Comparison of ENCODE assay signal across 8 mouse cellular contexts in genomic region chr2:166996533-166996894, GRCm38 (mm10). TPM values are rescaled to one million over a fixed set of nuclear protein-coding genes. Genes with fewer than 3 reads are reported as not detected.
DNase-seq lines count a peak whose midpoint lies in the region; ATAC-seq and TF ChIP-seq lines count a peak whose summit lies in the region.

No protein-coding gene starts in this region.

- TF ChIP-seq POLR2A in cerebellum, adult 2 months (IDR thresholded peaks at IDR 0.05; ENCODE audit: borderline replicate concordance, insufficient read depth, low read length), result no peak
- TF ChIP-seq POLR2A in thymus, adult 2 months (IDR thresholded peaks at IDR 0.05; ENCODE audit: control insufficient read depth, extremely low read depth, insufficient read depth, low read length, poor library complexity), result peak; percentile 21

- no peaks in the 10 kb centered on the region for H3K36me3 ChIP-seq in thymus, adult 2 months (ENCODE audit: control insufficient read depth, insufficient read depth, low read length)
- no peaks in the 10 kb centered on the region for H3K36me3 ChIP-seq in liver, embryonic 13.5 days

- WGBS in cerebellum, adult 2 months, result 33% methylated on average over 8 of the region's 8 CpGs
- 35% methylated on average over 8 of the region's 8 CpGs for WGBS in thymus, adult 2 months
- 39% methylated on average over 8 of the region's 8 CpGs for WGBS in liver, embryonic 13.5 days (ENCODE audit: insufficient replicate concordance)

- peak overlapping the region; percentile 68 for H3K4me2 ChIP-seq in liver, embryonic 13.5 days

- TF ChIP-seq CTCF in cerebellum, adult 2 months (IDR thresholded peaks at IDR 0.05; ENCODE audit: borderline replicate concordance, insufficient read depth, low read depth, low read length), result no peak
- no peak for TF ChIP-seq CTCF in thymus, adult 2 months (IDR thresholded peaks at IDR 0.05; ENCODE audit: borderline replicate concordance, control insufficient read depth, extremely low read depth, insufficient read depth, low read length, poor library complexity)

- intact Hi-C loops in gastrocnemius, postnatal 14 days (cut with DNase I; ENCODE audit: low total_unique reads), result no loop called here

- peaks cover 3% of the 10 kb centered on the region; the same call in 1 of the 2 replicates for H3K4me1 ChIP-seq in cerebellum, adult 2 months (ENCODE audit: control insufficient read depth, insufficient read depth, low read length)
- H3K4me1 ChIP-seq in thymus, adult 2 months (replicated peaks; ENCODE audit: control insufficient read depth, insufficient read depth, low read length), result peaks cover 13% of the 10 kb centered on the region
- peaks cover 50% of the 10 kb centered on the region for H3K4me1 ChIP-seq in liver, embryonic 13.5 days (replicated peaks)

- H3K4me3 ChIP-seq in cerebellum, adult 2 months (replicated peaks; ENCODE audit: insufficient read depth, low read depth, low read length), result peak overlapping the region; percentile 65
- peak overlapping the region; percentile 28 for H3K4me3 ChIP-seq in thymus, adult 2 months (ENCODE audit: control insufficient read depth, insufficient read depth, low read length)
- peak overlapping the region; percentile 99 for H3K4me3 ChIP-seq in liver, embryonic 13.5 days (replicated peaks)

- H3K27me3 ChIP-seq in cerebellum, adult 2 months (ENCODE audit: control insufficient read depth, insufficient read depth, low read length), result no peaks in the 10 kb centered on the region
- no peaks in the 10 kb centered on the region for H3K27me3 ChIP-seq in thymus, adult 2 months (ENCODE audit: control insufficient read depth, insufficient read depth, low read length)
- H3K27me3 ChIP-seq in liver, embryonic 13.5 days, result no peaks in the 10 kb centered on the region; the same call in 1 of the 2 replicates

- peak; percentile 21 for ATAC-seq in liver, embryonic 13.5 days (ENCODE audit: low read depth)

- H3K27ac ChIP-seq in cerebellum, adult 2 months (ENCODE audit: insufficient read depth, low read length), result peak overlapping the region; percentile 77
- H3K27ac ChIP-seq in thymus, adult 2 months (ENCODE audit: control insufficient read depth, insufficient read depth, low read length), result peak overlapping the region; percentile 68
- peak overlapping the region; percentile 82 for H3K27ac ChIP-seq in liver, embryonic 13.5 days

- no peaks in the 10 kb centered on the region for H3K9me3 ChIP-seq in liver, embryonic 13.5 days (replicated peaks)

- DNase-seq in cerebellum, adult 2 months, result no peak
- no peak for DNase-seq in cerebellum, adult 9-10 months
- no peak for DNase-seq in thymus, adult 2 months
- no peak for DNase-seq in thymus, postnatal 14 days
- no peak for DNase-seq in liver, embryonic 13.5 days
- no peak for DNase-seq in adrenal gland, postnatal 4 days (ENCODE audit: low spot score in 2 of 2)
- DNase-seq in right cerebral cortex, postnatal 25 days, result no peak
- no peak for DNase-seq in gastrocnemius, postnatal 14 days

- H3K9ac ChIP-seq in liver, embryonic 13.5 days, result peak overlapping the region; percentile 73

RNA-seq across cellular contexts. Expression of gene Stau1, which starts 0.4 kb away (rescaled TPM):
- 52.2 and 54.9 TPM in 2 replicates for polyA plus RNA-seq in cerebellum, adult 2 months (2012; rRNA removed)
- 31.8 and 33.0 TPM in 2 replicates for polyA plus RNA-seq in thymus, adult 2 months (2012; rRNA removed)
- 24.2 and 33.2 TPM in 2 replicates for polyA plus RNA-seq in liver, embryonic 13.5 days (2015; fragmentation: Nextera tagmentation; extraction: Ambion mirVana)
- 10 to 100 TPM; 76.9 to 79.0 TPM for total RNA-seq in adrenal gland, postnatal 4 days (2021)
- 10 to 100 TPM; 40.0 to 41.7 TPM for total RNA-seq in gastrocnemius, postnatal 14 days (2021)

RNA-seq across cellular contexts. Expression of gene Ddx27, which starts 18.5 kb away (rescaled TPM):
- polyA plus RNA-seq in cerebellum, adult 2 months (2012; rRNA removed), result 33.5 TPM in 2 replicates
- polyA plus RNA-seq in thymus, adult 2 months (2012; rRNA removed), result 46.0 and 50.6 TPM in 2 replicates
- polyA plus RNA-seq in liver, embryonic 13.5 days (2015; fragmentation: Nextera tagmentation; extraction: Ambion mirVana), result 53.6 and 59.5 TPM in 2 replicates
- 10 to 100 TPM; 44.3 to 50.5 TPM for total RNA-seq in adrenal gland, postnatal 4 days (2021)
- 1 to 10 TPM; 6.8 to 8.0 TPM for total RNA-seq in gastrocnemius, postnatal 14 days (2021)

Comparison
In these comparisons a context has a peak if more than half of its experiments do, and no peak if none do; other contexts are left out.
1. H3K4me3 ChIP-seq: peak in every context shown above with its lines; median percentile 99 in liver, embryonic 13.5 days; 65 in cerebellum, adult 2 months; 28 in thymus, adult 2 months.